Mouse (Mus musculus) limb, embryonic 12.5 days (tissue): Measurements from ENCODE around the gene Galnt18. TPM values are rescaled to one million over a fixed set of nuclear protein-coding genes. Genes with fewer than 3 reads are reported as not detected.

Source experiments
- ATAC-seq: fragments of 200-750 bp; cut with Nextera tagmentation; 2 replicates; pipeline ENCODE4 v1.8.0; 2017; ENCODE audit warnings: low read depth, moderate TSS enrichment; ENCODE audit not compliant: insufficient number of reproducible peaks, insufficient read depth, low FRiP score, low TSS enrichment
- H3K27ac ChIP-seq: fragments of 300-500 bp; sonication (generic); 2 replicates; pipeline ENCODE4 v1.5.1; 2016; ENCODE audit warnings: mild to moderate bottlenecking, moderate library complexity
- H3K27me3 ChIP-seq: fragments of 300-500 bp; sonication (generic); 2 replicates; pipeline ENCODE4 v1.6.1; 2016; ENCODE audit warnings: mild to moderate bottlenecking, moderate library complexity
- H3K36me3 ChIP-seq: fragments of 300-500 bp; sonication (generic); 2 replicates; pipeline ENCODE4 v1.6.1; 2016; ENCODE audit warnings: mild to moderate bottlenecking, moderate library complexity
- H3K4me1 ChIP-seq: fragments of 300-500 bp; sonication (generic); replicated peaks from 2 replicates; pipeline ENCODE4 v1.6.1; 2016
- H3K4me2 ChIP-seq: fragments of 300-500 bp; sonication (generic); 2 replicates; pipeline ENCODE4 v1.6.1; 2016; ENCODE audit warnings: mild to moderate bottlenecking, moderate library complexity
- H3K4me3 ChIP-seq: fragments of 300-500 bp; sonication (generic); replicated peaks from 2 replicates; pipeline ENCODE4 v1.5.1; 2016; ENCODE audit warnings: mild to moderate bottlenecking
- H3K9ac ChIP-seq: fragments of 300-500 bp; sonication (generic); replicated peaks from 2 replicates; pipeline ENCODE4 v1.6.1; 2016; ENCODE audit warnings: mild to moderate bottlenecking, moderate library complexity
- H3K9me3 ChIP-seq: fragments of 300-500 bp; sonication (generic); 2 replicates; pipeline ENCODE4 v1.6.1; 2016; ENCODE audit warnings: mild to moderate bottlenecking, moderate library complexity
- WGBS: fragments of 180-500 bp; shearing (Covaris S2); methylation state at CpG from one replicate; pipeline ENCODE4 v1.1.7; 2016; 5-methylcytosine and 5-hydroxymethylcytosine counted together
- polyA plus RNA-seq: library from polyadenylated mRNA; unstranded; fragments of >200 nt; fragmentation: Nextera tagmentation; extraction: Ambion mirVana; gene quantifications from 2 replicates; pipeline ENCODE4 v1.2.1, GENCODE M21; 2016

Galnt18 gene
- polyA plus RNA-seq, 1 experiment from 2014 or later: 13.1 TPM

DNA sequence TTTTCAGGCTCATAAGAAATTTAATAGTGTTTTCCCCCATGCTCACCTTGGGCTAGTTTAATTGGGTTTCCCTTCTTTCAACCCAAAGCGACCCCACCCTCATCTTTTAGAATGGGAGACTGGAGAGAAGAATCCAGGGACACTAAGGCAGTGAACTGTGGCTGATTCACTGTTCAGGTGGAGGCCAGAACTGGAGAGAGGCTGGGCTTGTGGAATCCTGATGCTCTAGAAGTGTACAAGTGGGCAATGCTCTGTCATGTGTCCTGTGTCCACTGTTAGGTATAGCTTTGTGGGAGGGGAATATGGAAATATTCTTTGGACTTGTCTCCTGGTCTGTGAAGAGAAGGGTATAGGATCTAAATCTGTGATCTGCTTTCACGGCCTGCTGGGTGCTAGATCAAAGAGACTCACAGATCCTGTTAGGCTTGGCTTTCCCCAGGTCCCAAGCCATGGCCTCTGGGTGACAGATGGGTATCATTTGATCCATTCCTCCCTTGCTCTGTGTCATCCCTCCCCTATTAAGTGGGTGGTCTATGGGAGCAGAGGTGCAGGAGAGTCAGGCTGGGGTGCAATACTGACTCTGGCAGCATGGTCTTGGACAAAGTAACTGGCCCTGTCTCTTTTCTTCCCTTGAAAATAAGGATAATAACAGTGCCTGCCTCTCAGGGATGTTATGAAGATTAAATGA is 270.5 kb downstream of the Galnt18 start:
- Histone ChIP-seq H3K9ac (no peak overlapping the region), H3K27me3 (no peaks in the 10 kb centered on the region), H3K4me1 (peaks cover 10% of the 10 kb centered on the region), H3K4me3 (no peak overlapping the region), H3K36me3 (no peaks in the 10 kb centered on the region), H3K4me2 (no peak overlapping the region), H3K27ac (no peak overlapping the region), H3K9me3 (no peaks in the 10 kb centered on the region)
- no peak for ATAC-seq
- WGBS: 63% methylated on average over 2 of the region's 2 CpGs

DNA sequence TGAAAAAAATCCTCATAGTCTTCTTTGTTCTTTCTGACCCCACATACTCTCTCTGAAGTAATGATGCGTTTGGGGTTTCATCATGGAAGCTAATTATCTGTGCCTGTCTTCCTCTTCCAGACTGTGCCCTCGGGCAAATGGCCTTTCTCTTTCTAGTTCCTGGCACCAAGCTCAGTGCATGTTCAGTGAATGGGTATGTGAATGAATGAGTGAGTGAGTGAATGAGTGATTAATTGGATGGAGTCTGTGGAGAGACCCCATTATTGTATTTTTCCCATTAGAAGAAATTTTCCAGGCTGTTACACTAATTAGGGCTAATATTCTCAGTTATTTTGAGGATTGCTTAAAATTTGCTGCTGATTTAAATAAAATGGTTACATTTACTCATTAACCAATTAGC is 279.2 kb downstream of the Galnt18 start:
- no peak for ATAC-seq
- H3K27ac ChIP-seq: no peak overlapping the region
- no peaks in the 10 kb centered on the region for H3K9me3 ChIP-seq
- H3K36me3 ChIP-seq: no peaks in the 10 kb centered on the region
- H3K4me2 ChIP-seq: no peak overlapping the region
- no peaks in the 10 kb centered on the region for H3K27me3 ChIP-seq
- no peak overlapping the region for H3K9ac ChIP-seq
- no peak overlapping the region for H3K4me3 ChIP-seq
- H3K4me1 ChIP-seq: no peaks in the 10 kb centered on the region; the same call in 1 of the 2 replicates
- WGBS: 74% methylated on average over 2 of the region's 2 CpGs

DNA sequence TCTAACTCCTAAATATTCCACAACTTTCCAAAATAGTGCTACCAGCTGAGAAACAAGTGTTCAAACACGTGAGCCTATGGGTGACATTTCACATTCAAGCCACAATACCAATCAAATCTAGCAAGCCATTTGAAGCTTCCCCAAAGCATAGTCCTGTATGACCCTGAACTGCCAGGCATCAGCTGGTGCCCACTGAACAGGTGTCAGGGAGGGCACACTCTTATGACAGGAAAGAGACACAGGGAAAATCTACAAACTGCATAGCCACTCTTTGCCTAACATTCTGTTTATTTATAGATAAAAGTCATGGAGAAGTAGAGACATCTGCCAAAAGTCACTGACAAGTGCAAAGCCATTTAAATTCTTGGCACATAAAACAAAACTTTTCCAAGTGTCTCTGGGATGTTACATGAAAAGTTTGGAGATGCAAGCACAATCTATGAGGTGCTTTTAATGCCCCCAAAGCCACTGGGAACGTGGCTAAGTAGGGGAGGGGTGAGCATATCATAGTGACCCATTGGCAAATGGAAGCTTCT is 280.5 kb downstream of the Galnt18 start:
- no peaks in the 10 kb centered on the region for H3K9me3 ChIP-seq
- WGBS: 71% methylated on average over 2 of the region's 2 CpGs
- no peaks in the 10 kb centered on the region for H3K27me3 ChIP-seq
- no peak overlapping the region for H3K4me2 ChIP-seq
- no peak for ATAC-seq
- H3K27ac ChIP-seq: no peak overlapping the region
- no peaks in the 10 kb centered on the region for H3K36me3 ChIP-seq
- no peak overlapping the region for H3K9ac ChIP-seq
- H3K4me1 ChIP-seq: no peaks in the 10 kb centered on the region; the same call in 1 of the 2 replicates
- H3K4me3 ChIP-seq: no peak overlapping the region

DNA sequence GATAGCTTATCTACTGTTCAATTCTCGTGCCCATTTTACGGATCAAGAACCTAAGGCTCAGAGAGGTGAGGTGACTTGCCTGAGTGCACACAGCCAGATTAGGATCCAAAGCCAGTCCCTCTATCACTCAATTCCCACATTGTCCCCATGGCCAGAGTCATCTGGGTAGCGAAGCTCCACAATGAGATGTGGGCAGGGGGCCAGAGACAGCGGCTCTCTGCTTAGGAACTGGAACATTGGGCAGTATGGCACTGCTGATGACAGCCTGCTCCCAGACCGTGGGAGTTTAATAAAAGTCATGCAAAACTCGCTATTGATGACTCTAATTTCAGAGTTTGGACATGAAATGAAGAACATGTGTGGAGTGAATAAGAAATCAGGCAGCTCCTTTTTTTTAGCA is 282.6 kb downstream of the Galnt18 start:
- H3K4me3 ChIP-seq: no peak overlapping the region
- H3K9ac ChIP-seq: no peak overlapping the region
- no peaks in the 10 kb centered on the region for H3K9me3 ChIP-seq
- no peaks in the 10 kb centered on the region for H3K27me3 ChIP-seq
- H3K4me1 ChIP-seq: peaks cover 3% of the 10 kb centered on the region; the same call in 1 of the 2 replicates
- ATAC-seq: no peak
- H3K27ac ChIP-seq: no peak overlapping the region
- no peak overlapping the region for H3K4me2 ChIP-seq
- WGBS: 68% methylated on average over 6 of the region's 6 CpGs
- no peaks in the 10 kb centered on the region for H3K36me3 ChIP-seq

DNA sequence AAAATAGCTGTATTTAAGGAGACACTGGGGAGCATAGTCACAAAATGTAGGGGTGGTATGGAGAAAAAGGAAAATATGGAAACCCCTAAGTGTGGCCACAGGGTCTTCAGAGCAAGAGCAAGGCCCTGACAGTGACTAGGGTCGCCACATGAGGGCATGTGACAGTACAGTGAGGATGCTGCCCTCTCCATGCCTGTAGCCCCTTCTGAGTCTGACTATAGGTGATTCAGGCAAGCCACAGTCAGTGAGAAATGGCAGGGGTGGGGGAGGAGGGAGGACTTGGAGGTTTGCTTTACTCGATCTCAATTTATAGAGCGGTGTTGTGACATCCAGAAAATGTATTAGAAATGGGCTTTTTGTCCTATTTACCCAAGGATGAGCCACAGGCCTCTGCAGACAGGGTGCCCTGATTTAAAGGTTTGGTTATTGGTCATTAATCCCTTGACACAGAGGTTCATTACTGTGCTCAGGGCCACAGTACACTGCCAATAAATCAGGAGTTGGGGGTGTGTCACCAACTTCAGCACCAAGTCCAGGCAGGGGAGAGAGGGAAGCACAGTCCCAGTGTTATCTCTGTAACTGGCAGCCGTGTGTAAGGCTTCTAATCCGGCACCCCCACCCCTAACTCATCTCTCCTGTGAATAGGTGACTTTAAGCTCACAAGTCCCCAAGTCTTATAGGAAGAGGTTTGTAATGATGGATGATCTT is 287.4 kb downstream of the Galnt18 start:
- H3K27me3 ChIP-seq: no peaks in the 10 kb centered on the region
- no peak overlapping the region for H3K9ac ChIP-seq
- H3K4me3 ChIP-seq: no peak overlapping the region
- peaks cover 3% of the 10 kb centered on the region; the same call in 1 of the 2 replicates for H3K4me1 ChIP-seq
- no peaks in the 10 kb centered on the region for H3K36me3 ChIP-seq
- no peaks in the 10 kb centered on the region for H3K9me3 ChIP-seq
- H3K4me2 ChIP-seq: no peak overlapping the region
- ATAC-seq: no peak
- WGBS: 56% methylated on average over 5 of the region's 5 CpGs
- H3K27ac ChIP-seq: no peak overlapping the region

DNA sequence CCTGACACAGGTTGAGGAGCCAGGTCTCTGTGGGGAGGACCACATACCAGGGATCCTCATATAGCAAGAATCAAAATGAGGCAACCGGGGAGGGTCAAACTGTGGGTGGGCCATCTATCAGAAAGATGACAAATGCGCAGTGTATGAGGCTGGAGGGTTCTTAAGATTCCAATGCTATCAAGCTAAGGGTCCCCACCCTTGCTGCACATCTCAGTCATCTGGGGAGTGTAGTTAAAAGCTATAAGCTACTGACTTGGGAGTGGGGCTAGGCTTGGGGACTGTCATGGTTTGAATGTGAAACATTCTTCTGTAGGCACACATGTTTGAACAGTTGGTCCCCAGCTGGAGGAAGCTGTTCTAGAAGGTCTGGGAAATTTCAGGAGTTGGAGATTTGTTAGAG is 288.2 kb downstream of the Galnt18 start:
- WGBS: 84% methylated on average over 2 of the region's 2 CpGs
- no peaks in the 10 kb centered on the region for H3K9me3 ChIP-seq
- no peaks in the 10 kb centered on the region for H3K27me3 ChIP-seq
- 0 out of 2 replicates have a peak, but pooled peaks cover 3% of the 10 kb centered on the region for H3K4me1 ChIP-seq
- H3K9ac ChIP-seq: no peak overlapping the region
- ATAC-seq: no peak
- no peak overlapping the region for H3K4me3 ChIP-seq
- H3K27ac ChIP-seq: no peak overlapping the region
- H3K36me3 ChIP-seq: no peaks in the 10 kb centered on the region
- H3K4me2 ChIP-seq: no peak overlapping the region

DNA sequence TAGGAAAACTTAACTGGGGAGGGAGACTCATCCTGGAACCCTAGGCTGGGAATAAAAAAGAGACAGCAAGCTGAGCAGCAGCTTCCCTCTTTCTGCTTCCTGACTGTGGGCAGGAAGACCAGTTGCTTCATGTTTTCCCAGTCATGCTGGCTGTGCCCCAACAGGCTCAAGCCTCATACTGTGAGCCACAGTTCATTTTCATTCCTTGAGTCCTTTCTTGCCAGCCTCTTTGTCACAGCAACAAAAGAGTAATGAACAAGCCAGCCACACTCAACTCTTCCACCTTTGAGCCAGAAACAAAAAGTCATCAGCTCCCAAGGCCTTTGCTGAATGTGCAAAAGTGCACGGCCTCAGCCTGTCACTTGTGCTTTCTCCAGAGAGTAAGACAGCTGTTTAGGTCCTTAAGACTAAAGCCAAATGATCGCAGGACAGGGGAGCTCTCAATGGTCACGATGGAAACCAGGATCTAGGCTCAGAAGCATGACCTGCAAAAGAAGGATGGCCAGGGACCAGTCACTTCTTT is 292.9 kb downstream of the Galnt18 start:
- H3K27ac ChIP-seq: no peak overlapping the region
- 81% methylated on average over 3 of the region's 3 CpGs for WGBS
- no peak for ATAC-seq

DNA sequence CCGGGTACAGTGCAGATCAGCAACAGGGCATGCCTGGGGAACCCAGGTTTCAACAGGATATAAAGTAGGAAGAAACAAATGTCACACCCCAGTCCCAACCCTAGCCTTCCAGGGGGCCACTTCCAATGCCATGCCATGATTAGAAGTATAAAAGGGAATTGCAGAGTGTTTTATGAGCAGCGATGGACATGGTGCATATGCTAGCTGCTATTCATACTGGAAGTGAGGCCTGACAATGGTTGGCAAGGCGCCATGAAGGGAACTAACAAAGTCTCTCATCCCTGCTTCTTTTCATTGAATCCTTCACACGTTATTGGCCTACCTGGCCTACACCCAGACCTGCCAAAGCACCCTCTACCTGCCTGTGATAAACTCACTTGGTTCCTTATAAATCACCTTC is 295.9 kb downstream of the Galnt18 start:
- H3K4me1 ChIP-seq: 0 out of 2 replicates have a peak, but pooled peaks cover 4% of the 10 kb centered on the region
- no peak overlapping the region for H3K4me3 ChIP-seq
- H3K4me2 ChIP-seq: no peak overlapping the region
- 84% methylated on average over 4 of the region's 4 CpGs for WGBS
- no peaks in the 10 kb centered on the region for H3K27me3 ChIP-seq
- no peaks in the 10 kb centered on the region for H3K36me3 ChIP-seq
- no peak overlapping the region for H3K27ac ChIP-seq
- ATAC-seq: no peak
- H3K9ac ChIP-seq: no peak overlapping the region
- H3K9me3 ChIP-seq: no peaks in the 10 kb centered on the region

More for the DNA sequence above, 292.9 kb downstream of the Galnt18 start:
- Histone ChIP-seq H3K9me3 (no peaks in the 10 kb centered on the region), H3K4me2 (no peak overlapping the region), H3K27me3 (no peaks in the 10 kb centered on the region), H3K4me3 (no peak overlapping the region), H3K9ac (no peak overlapping the region), H3K4me1 (0 out of 2 replicates have a peak, but pooled peaks cover 4% of the 10 kb centered on the region), H3K36me3 (no peaks in the 10 kb centered on the region)

DNA sequence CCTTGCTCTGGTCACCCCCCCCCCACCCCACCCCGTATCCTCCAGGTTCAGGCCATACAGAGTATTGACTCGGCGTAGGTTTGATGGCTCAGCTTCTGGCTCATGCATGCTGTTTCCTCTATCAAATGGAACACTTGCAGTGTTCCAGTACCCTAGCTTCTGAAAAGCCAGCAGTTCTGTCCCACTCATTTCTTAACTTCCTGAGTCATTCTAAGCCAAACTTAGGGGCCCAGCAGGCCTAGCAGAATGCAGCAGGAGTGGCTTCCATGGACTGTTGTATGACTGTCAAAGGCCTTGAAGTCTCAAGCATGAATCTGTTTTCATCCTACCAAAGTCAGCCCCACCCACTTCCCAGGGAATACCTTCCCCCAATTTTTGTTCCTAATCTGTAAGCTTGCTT is 296.5 kb downstream of the Galnt18 start:
- Histone ChIP-seq H3K27me3 (no peaks in the 10 kb centered on the region), H3K4me3 (no peak overlapping the region), H3K36me3 (no peaks in the 10 kb centered on the region), H3K9me3 (no peaks in the 10 kb centered on the region), H3K9ac (no peak overlapping the region), H3K27ac (no peak overlapping the region), H3K4me1 (0 out of 2 replicates have a peak, but pooled peaks cover 4% of the 10 kb centered on the region), H3K4me2 (no peak overlapping the region)
- WGBS: 92% methylated on average over 3 of the region's 3 CpGs
- no peak for ATAC-seq

DNA sequence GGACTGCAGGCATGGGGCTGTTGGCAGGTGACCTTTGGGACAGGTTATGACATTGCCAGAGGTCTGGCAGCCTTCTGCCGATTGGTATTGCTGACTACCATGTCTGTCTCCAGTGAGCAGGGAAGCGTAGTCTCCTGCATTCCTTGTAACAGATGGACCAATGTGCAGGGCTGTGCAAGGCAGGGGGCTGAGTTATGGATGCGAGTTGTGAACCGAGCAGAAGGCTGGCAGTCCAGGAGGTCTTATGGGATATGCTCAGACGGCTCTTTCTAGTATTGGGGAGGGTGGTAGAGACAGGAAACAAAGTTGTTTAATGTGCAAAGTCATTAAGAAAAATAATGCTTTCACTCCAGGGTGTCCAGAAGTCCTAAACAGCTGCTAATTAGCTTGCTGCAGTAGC is 312.1 kb downstream of the Galnt18 start:
- no peaks in the 10 kb centered on the region for H3K27me3 ChIP-seq
- no peaks in the 10 kb centered on the region for H3K9me3 ChIP-seq
- no peak for ATAC-seq
- 46% methylated on average over 5 of the region's 5 CpGs for WGBS
- peaks cover 8% of the 10 kb centered on the region for H3K4me1 ChIP-seq
- H3K4me3 ChIP-seq: no peak overlapping the region
- H3K27ac ChIP-seq: no peak overlapping the region
- no peaks in the 10 kb centered on the region for H3K36me3 ChIP-seq
- no peak overlapping the region for H3K9ac ChIP-seq
- H3K4me2 ChIP-seq: no peak overlapping the region

DNA sequence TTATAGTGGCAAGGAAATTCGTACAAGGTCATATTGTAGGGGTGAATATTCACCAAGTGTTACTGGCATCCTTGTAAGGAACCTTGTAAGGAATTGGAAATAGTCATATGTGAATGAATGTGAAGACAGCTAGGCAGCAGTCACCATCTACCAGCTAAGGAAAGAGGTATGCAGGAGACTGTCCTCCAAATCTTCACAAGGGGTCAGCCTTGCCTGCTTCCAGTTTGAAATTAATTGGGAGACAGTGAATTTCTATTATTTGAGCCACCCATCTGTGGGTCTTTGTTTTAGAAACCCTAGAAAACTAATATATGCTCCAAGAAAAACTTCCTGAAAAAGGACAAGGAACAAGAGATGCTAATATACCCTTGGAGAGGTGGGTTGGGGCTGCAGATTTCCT is 313.1 kb downstream of the Galnt18 start:
- WGBS: 67% methylated on average over 1 of the region's 1 CpGs
- no peaks in the 10 kb centered on the region for H3K36me3 ChIP-seq
- H3K9me3 ChIP-seq: no peaks in the 10 kb centered on the region
- H3K9ac ChIP-seq: no peak overlapping the region
- ATAC-seq: no peak
- H3K4me3 ChIP-seq: no peak overlapping the region
- no peak overlapping the region for H3K4me2 ChIP-seq
- no peaks in the 10 kb centered on the region for H3K27me3 ChIP-seq
- H3K4me1 ChIP-seq: peaks cover 2% of the 10 kb centered on the region
- H3K27ac ChIP-seq: no peak overlapping the region
